Mouse (Mus musculus): ENCODE data around the gene Wdr38. TPM values are rescaled to one million over a fixed set of nuclear protein-coding genes. Genes with fewer than 3 reads are reported as not detected.

The Wdr38 gene
- total RNA-seq, 1 experiment = 1.7 TPM

DNA sequence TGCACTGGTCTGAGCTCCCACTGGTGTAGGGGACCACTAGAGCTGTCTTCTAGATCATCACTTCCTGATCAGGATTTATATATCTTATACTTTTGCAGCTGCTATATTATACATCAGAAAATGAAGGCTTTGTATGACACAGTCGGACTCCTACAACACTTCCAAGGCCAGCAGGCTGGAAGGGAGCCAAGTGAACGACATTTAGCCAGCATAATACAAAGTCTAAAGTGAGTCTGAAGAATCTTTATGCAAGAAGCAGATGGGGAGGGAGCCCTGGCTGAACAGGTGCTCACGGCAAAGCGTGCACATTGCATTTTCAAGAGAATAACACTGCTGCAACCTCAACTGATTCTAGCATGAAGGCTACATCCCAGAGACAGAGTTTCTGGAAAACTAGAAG is 4.8 kb upstream of the Wdr38 start:
- Histone ChIP-seq H3K4me1 (ENCODE audit: control insufficient read depth in 2 of 2, insufficient read depth in 2 of 2, low read length in 2 of 2, poor library complexity in 1 of 2) (peaks cover 5 to 7% of the 10 kb centered on the region in 2 experiments; a peak in 2 of 4 replicates), H3K27ac (ENCODE audit: insufficient read depth, low read depth, low read length, poor library complexity, severe bottlenecking) (no peak overlapping the region), H3K4me3 (ENCODE audit: insufficient read depth in 1 of 2, low read depth in 1 of 2, low read length in 2 of 2, poor library complexity in 1 of 2, severe bottlenecking in 1 of 2) (no peak overlapping the region), H3K9ac (ENCODE audit: insufficient read depth, low read depth, low read length, poor library complexity, severe bottlenecking) (no peak overlapping the region), H3K36me3 (ENCODE audit: control insufficient read depth, insufficient read depth, low read length, poor library complexity, severe bottlenecking) (no peaks in the 10 kb centered on the region), H3K9me3 (ENCODE audit: control insufficient read depth, insufficient read depth, low read depth, low read length) (no peaks in the 10 kb centered on the region)
- no peak for DNase-seq (ENCODE audit: low read depth, low spot score)
- TF ChIP-seq ZC3H11A (IDR thresholded peaks at IDR 0.05; ENCODE audit: borderline replicate concordance, low read depth, low read length) (no peak), MAFK (IDR thresholded peaks at IDR 0.05; ENCODE audit: insufficient read depth, low read depth, low read length) (no peak), ZNF384 (IDR thresholded peaks at IDR 0.05; ENCODE audit: low read depth, low read length) (no peak), HCFC1 (IDR thresholded peaks at IDR 0.05; ENCODE audit: borderline replicate concordance, insufficient read depth, low read length) (no peak), CHD2 (IDR thresholded peaks at IDR 0.05; ENCODE audit: low read depth, low read length) (no peak)
- in situ Hi-C loops (cut with MboI; ENCODE audit: low sequenced_read_pairs in 2 of 2, unreplicated experiment in 2 of 2) = no loop called here

DNA sequence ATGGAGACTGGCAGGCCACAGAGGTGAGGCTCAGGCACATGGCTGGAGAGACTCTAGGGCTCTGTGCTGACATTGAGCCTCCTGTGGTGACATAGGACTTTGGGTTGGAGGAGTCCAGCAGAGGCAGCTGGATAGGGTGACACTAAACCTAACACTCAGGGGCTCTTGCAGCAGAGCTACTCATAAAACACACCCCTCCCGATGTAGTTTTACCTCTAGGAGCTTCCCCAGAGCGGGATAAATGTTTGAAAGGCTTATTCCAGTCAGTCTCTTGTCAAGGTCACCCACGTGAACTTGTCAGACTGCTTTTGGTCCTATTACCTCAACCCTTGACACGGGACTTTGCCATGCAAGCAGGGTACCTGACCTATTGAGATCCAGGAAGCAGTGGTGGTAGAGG is 2.1 kb downstream of the Wdr38 start:
- Histone ChIP-seq H3K9ac (ENCODE audit: insufficient read depth, low read depth, low read length, poor library complexity, severe bottlenecking) (no peak overlapping the region), H3K9me3 (ENCODE audit: control insufficient read depth, insufficient read depth, low read depth, low read length) (no peaks in the 10 kb centered on the region), H3K4me1 (ENCODE audit: control insufficient read depth in 2 of 2, insufficient read depth in 2 of 2, low read length in 2 of 2, poor library complexity in 1 of 2) (peaks cover 0 to 16% of the 10 kb centered on the region in 2 experiments; a peak in 1 of 4 replicates), H3K36me3 (ENCODE audit: control insufficient read depth, insufficient read depth, low read length, poor library complexity, severe bottlenecking) (peaks cover 45% of the 10 kb centered on the region), H3K4me3 (ENCODE audit: insufficient read depth in 1 of 2, low read depth in 1 of 2, low read length in 2 of 2, poor library complexity in 1 of 2, severe bottlenecking in 1 of 2) (no peak overlapping the region), H3K27ac (ENCODE audit: insufficient read depth, low read depth, low read length, poor library complexity, severe bottlenecking) (no peak overlapping the region)
- in situ Hi-C loops (cut with MboI; ENCODE audit: low sequenced_read_pairs in 2 of 2, unreplicated experiment in 2 of 2) = loop anchor here in 1 of 2 experiments (5.0 kb wide), 1 partner anchor 67 kb away; the partner anchor contains the start of gene Olfml2a
- TF ChIP-seq HCFC1 (IDR thresholded peaks at IDR 0.05; ENCODE audit: borderline replicate concordance, insufficient read depth, low read length) (no peak), CHD2 (IDR thresholded peaks at IDR 0.05; ENCODE audit: low read depth, low read length) (no peak; the same call in 1 of the 2 replicates), ZC3H11A (IDR thresholded peaks at IDR 0.05; ENCODE audit: borderline replicate concordance, low read depth, low read length) (no peak), ZNF384 (IDR thresholded peaks at IDR 0.05; ENCODE audit: low read depth, low read length) (no peak), MAFK (IDR thresholded peaks at IDR 0.05; ENCODE audit: insufficient read depth, low read depth, low read length) (no peak)
- DNase-seq (ENCODE audit: low read depth, low spot score) = no peak

DNA sequence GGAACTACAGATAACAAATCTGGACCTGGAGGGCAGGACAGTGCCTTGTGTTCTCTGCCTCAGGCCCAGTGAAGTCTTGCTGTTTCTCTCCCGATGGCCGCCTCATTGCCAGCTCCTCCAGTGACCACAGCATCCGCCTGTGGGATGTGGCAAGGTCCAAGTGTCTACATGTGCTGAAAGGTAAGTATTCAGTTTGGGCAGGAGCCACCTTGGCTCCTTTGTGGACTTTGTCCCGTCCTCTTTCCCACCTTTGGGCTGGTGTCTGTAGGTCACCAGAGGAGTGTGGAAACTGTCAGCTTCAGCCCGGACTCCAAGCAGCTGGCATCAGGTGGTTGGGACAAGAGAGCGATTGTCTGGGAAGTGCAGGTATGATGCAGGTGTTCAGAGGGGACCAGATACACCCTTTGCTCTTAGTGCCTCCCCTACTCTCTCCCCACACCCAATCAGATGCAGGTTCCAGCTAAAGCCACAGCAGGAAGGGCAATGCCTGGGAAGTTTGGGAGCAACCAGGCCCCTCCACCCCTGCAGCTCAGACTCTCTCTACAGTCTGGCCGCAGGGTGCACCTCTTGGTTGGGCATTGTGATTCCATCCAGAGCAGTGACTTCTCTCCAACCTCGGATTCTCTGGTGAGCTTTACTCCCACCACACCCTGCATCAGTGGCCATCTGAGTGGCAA is 2.8 kb downstream of the Wdr38 start:
- peaks cover 47% of the 10 kb centered on the region for H3K36me3 ChIP-seq (ENCODE audit: control insufficient read depth, insufficient read depth, low read length, poor library complexity, severe bottlenecking)
- H3K27ac ChIP-seq (ENCODE audit: insufficient read depth, low read depth, low read length, poor library complexity, severe bottlenecking) = no peak overlapping the region
- H3K4me3 ChIP-seq (ENCODE audit: insufficient read depth in 1 of 2, low read depth in 1 of 2, low read length in 2 of 2, poor library complexity in 1 of 2, severe bottlenecking in 1 of 2) = no peak overlapping the region
- H3K4me1 ChIP-seq (ENCODE audit: control insufficient read depth in 2 of 2, insufficient read depth in 2 of 2, low read length in 2 of 2, poor library complexity in 1 of 2) = peaks cover 0 to 16% of the 10 kb centered on the region in 2 experiments; a peak in 1 of 4 replicates
- TF ChIP-seq HCFC1 (IDR thresholded peaks at IDR 0.05; ENCODE audit: borderline replicate concordance, insufficient read depth, low read length) (no peak), CHD2 (IDR thresholded peaks at IDR 0.05; ENCODE audit: low read depth, low read length) (peak; percentile 24; the same call in 1 of the 2 replicates), ZC3H11A (IDR thresholded peaks at IDR 0.05; ENCODE audit: borderline replicate concordance, low read depth, low read length) (no peak), ZNF384 (IDR thresholded peaks at IDR 0.05; ENCODE audit: low read depth, low read length) (no peak)
- no peak for DNase-seq (ENCODE audit: low read depth, low spot score)
- no peaks in the 10 kb centered on the region for H3K9me3 ChIP-seq (ENCODE audit: control insufficient read depth, insufficient read depth, low read depth, low read length)
- no peak overlapping the region for H3K9ac ChIP-seq (ENCODE audit: insufficient read depth, low read depth, low read length, poor library complexity, severe bottlenecking)
- in situ Hi-C loops (cut with MboI; ENCODE audit: low sequenced_read_pairs in 2 of 2, unreplicated experiment in 2 of 2) = loop anchor here in 1 of 2 experiments (5.0 kb wide), 1 partner anchor 68 kb away; the partner anchor contains the start of gene Olfml2a

DNA sequence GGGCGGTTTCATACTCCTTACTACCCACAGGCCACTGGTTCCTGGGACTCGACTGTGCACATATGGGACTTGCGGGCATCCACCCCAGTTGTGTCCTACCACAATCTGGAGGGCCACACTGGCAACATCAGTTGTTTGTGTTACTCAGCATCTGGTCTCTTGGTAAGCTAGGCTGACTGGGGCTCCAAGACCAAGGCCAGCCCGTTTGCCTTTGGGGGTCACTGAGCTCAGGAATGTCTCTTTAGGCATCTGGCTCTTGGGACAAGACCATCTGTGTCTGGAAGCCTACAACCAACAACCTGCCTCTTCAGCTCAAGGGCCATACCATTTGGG is 3.3 kb downstream of the Wdr38 start:
- TF ChIP-seq ZC3H11A (IDR thresholded peaks at IDR 0.05; ENCODE audit: borderline replicate concordance, low read depth, low read length) (no peak), ZNF384 (IDR thresholded peaks at IDR 0.05; ENCODE audit: low read depth, low read length) (no peak), CHD2 (IDR thresholded peaks at IDR 0.05; ENCODE audit: low read depth, low read length) (no peak)
- peaks cover 47% of the 10 kb centered on the region for H3K36me3 ChIP-seq (ENCODE audit: control insufficient read depth, insufficient read depth, low read length, poor library complexity, severe bottlenecking)
- no peak overlapping the region for H3K27ac ChIP-seq (ENCODE audit: insufficient read depth, low read depth, low read length, poor library complexity, severe bottlenecking)

More for the DNA sequence above, 3.3 kb downstream of the Wdr38 start:
- H3K4me1 ChIP-seq (ENCODE audit: control insufficient read depth in 2 of 2, insufficient read depth in 2 of 2, low read length in 2 of 2, poor library complexity in 1 of 2) = peaks cover 0 to 16% of the 10 kb centered on the region in 2 experiments; a peak in 1 of 4 replicates
- no peak overlapping the region for H3K9ac ChIP-seq (ENCODE audit: insufficient read depth, low read depth, low read length, poor library complexity, severe bottlenecking)
- H3K9me3 ChIP-seq (ENCODE audit: control insufficient read depth, insufficient read depth, low read depth, low read length) = no peaks in the 10 kb centered on the region
- in situ Hi-C loops (cut with MboI; ENCODE audit: low sequenced_read_pairs in 2 of 2, unreplicated experiment in 2 of 2) = no loop called here
- H3K4me3 ChIP-seq (ENCODE audit: insufficient read depth in 1 of 2, low read depth in 1 of 2, low read length in 2 of 2, poor library complexity in 1 of 2, severe bottlenecking in 1 of 2) = no peak overlapping the region
- no peak for DNase-seq (ENCODE audit: low read depth, low spot score)
